Mouse (Mus musculus) myocyte (in vitro differentiated cells): ENCODE measurements around the gene Tbc1d16. TPM values are rescaled to one million over a fixed set of nuclear protein-coding genes. Genes with fewer than 3 reads are reported as not detected.

ENCODE experiments used
- H3K27me3 ChIP-seq: one replicate; pipeline ENCODE4 v1.6.1; 2011; ENCODE audit not compliant: control insufficient read depth, insufficient read depth, insufficient read length
- H3K36me3 ChIP-seq: one replicate; pipeline ENCODE4 v1.6.1; 2011; ENCODE audit not compliant: control insufficient read depth, insufficient read depth
- H3K4me2 ChIP-seq: one replicate; pipeline ENCODE4 v1.6.1; 2011; ENCODE audit warnings: low read depth, control low read depth
- H3K4me3 ChIP-seq: one replicate; pipeline ENCODE4 v1.5.1; 2011; ENCODE audit warnings: mild to moderate bottlenecking, control low read depth, moderate library complexity
- H3K79me2 ChIP-seq: one replicate; pipeline ENCODE4 v1.6.1; 2011; ENCODE audit not compliant: control insufficient read depth, insufficient read depth
- H3ac ChIP-seq: one replicate; pipeline ENCODE4 v1.6.1; 2011; ENCODE audit not compliant: control insufficient read depth, insufficient read length
- CEBPB ChIP-seq: IDR thresholded peaks from 2 replicates; pipeline ENCODE4 v1.6.1; 2011; ENCODE audit warnings: mild to moderate bottlenecking, moderate library complexity; ENCODE audit not compliant: poor library complexity, insufficient read depth, severe bottlenecking
- E2F4 ChIP-seq: IDR thresholded peaks from one replicate; pipeline ENCODE4 v1.6.1; 2011; ENCODE audit warnings: mild to moderate bottlenecking, control low read depth, moderate library complexity; ENCODE audit not compliant: insufficient read depth
- MAX ChIP-seq: IDR thresholded peaks from one replicate; pipeline ENCODE4 v1.6.1; 2011; ENCODE audit warnings: low read depth, mild to moderate bottlenecking, control low read depth
- MYOD1 ChIP-seq, 3 experiments: IDR thresholded peaks; one replicate each; pipeline ENCODE4 v1.6.1; 2011; ENCODE audit warnings: control low read depth in 2 of 3, low read depth in 2 of 3, mild to moderate bottlenecking in 2 of 3, moderate library complexity in 1 of 3; ENCODE audit not compliant: insufficient read length in 2 of 3, control insufficient read depth in 1 of 3
- MYOG ChIP-seq, 3 experiments: IDR thresholded peaks; one replicate each; pipeline ENCODE4 v1.6.1; 2011; ENCODE audit warnings: control low read depth in 2 of 3, low read depth in 2 of 3, mild to moderate bottlenecking in 2 of 3; ENCODE audit not compliant: insufficient read length in 2 of 3, control insufficient read depth in 1 of 3, insufficient read depth in 1 of 3
- POLR2A ChIP-seq: IDR thresholded peaks from one replicate; pipeline ENCODE4 v1.6.1; 2011; ENCODE audit warnings: low read depth, mild to moderate bottlenecking, control low read depth, moderate library complexity; ENCODE audit not compliant: insufficient read length
- POLR2AphosphoS2 ChIP-seq: IDR thresholded peaks from one replicate; pipeline ENCODE4 v1.6.1; 2011; ENCODE audit warnings: low read depth, control low read depth; ENCODE audit not compliant: insufficient read length
- REST ChIP-seq: IDR thresholded peaks from one replicate; pipeline ENCODE4 v1.6.1; 2011; ENCODE audit warnings: mild to moderate bottlenecking, control low read depth, moderate library complexity; ENCODE audit not compliant: insufficient read depth, insufficient read length
- SRF ChIP-seq: IDR thresholded peaks from one replicate; pipeline ENCODE4 v1.6.1; 2011; ENCODE audit warnings: low read depth; ENCODE audit not compliant: control insufficient read depth, insufficient read length
- TCF12 ChIP-seq: IDR thresholded peaks from one replicate; pipeline ENCODE4 v1.6.1; 2011; ENCODE audit warnings: mild to moderate bottlenecking, control low read depth; ENCODE audit not compliant: poor library complexity, insufficient read depth, severe bottlenecking
- TCF3 ChIP-seq: IDR thresholded peaks from one replicate; pipeline ENCODE4 v1.6.1; 2011; ENCODE audit warnings: low read depth, control low read depth; ENCODE audit not compliant: insufficient read length
- USF1 ChIP-seq: IDR thresholded peaks from one replicate; pipeline ENCODE4 v1.6.1; 2011; ENCODE audit warnings: low read depth, mild to moderate bottlenecking, control low read depth, moderate library complexity
- polyA plus RNA-seq: library from polyadenylated mRNA; unstranded; fragments of >200 nt; fragmentation: generic; extraction: Trizol; gene quantifications from one replicate; pipeline ENCODE4 v1.2.1, GENCODE M21; 2012; ENCODE audit warnings: missing spikeins

Tbc1d16 gene
- polyA plus RNA-seq, 1 experiment, result 8.5 TPM

GRCm38 (mm10) chr11:119219816-119220465, 8.4 kb downstream of the Tbc1d16 start:
- H3K79me2 ChIP-seq, result no peaks in the 10 kb centered on the region
- no peak overlapping the region for H3K4me2 ChIP-seq
- no peak overlapping the region for H3ac ChIP-seq
- no peaks in the 10 kb centered on the region for H3K27me3 ChIP-seq
- H3K4me3 ChIP-seq, result no peak overlapping the region
- TF ChIP-seq TCF12 (no peak), CEBPB (no peak), USF1 (no peak), E2F4 (no peak), MYOG (IDR thresholded peaks at IDR 0.05; ENCODE audit: control insufficient read depth in 1 of 3, insufficient read depth in 1 of 3, insufficient read length in 2 of 3, low read depth in 2 of 3) (peak in 1 of 3 experiments; percentile 81), MAX (no peak), MYOD1 (IDR thresholded peaks at IDR 0.05; ENCODE audit: control insufficient read depth in 1 of 3, insufficient read length in 2 of 3, low read depth in 2 of 3) (peak in 2 of 3 experiments; percentile 19 to 49), POLR2AphosphoS2 (no peak), SRF (no peak), REST (no peak), POLR2A (no peak), TCF3 (no peak)
- H3K36me3 ChIP-seq, result no peaks in the 10 kb centered on the region

- H3ac ChIP-seq, result no peak overlapping the region
- no peaks in the 10 kb centered on the region for H3K79me2 ChIP-seq
- TF ChIP-seq MAX (no peak), TCF12 (no peak), SRF (no peak), E2F4 (no peak), POLR2A (no peak), REST (no peak), CEBPB (no peak), MYOD1 (IDR thresholded peaks at IDR 0.05; ENCODE audit: control insufficient read depth in 1 of 3, insufficient read length in 2 of 3, low read depth in 2 of 3) (no peak), TCF3 (no peak), MYOG (IDR thresholded peaks at IDR 0.05; ENCODE audit: control insufficient read depth in 1 of 3, insufficient read depth in 1 of 3, insufficient read length in 2 of 3, low read depth in 2 of 3) (no peak), USF1 (no peak), POLR2AphosphoS2 (no peak)
- H3K36me3 ChIP-seq, result no peaks in the 10 kb centered on the region
- no peak overlapping the region for H3K4me2 ChIP-seq
- no peak overlapping the region for H3K4me3 ChIP-seq
- no peaks in the 10 kb centered on the region for H3K27me3 ChIP-seq
Observed at GRCm38 (mm10) chr11:119217861-119218260, 10.4 kb downstream of the Tbc1d16 start.

- Histone ChIP-seq H3K27me3 (no peaks in the 10 kb centered on the region), H3K4me3 (no peak overlapping the region), H3K79me2 (no peaks in the 10 kb centered on the region), H3K36me3 (no peaks in the 10 kb centered on the region), H3ac (no peak overlapping the region), H3K4me2 (peak overlapping the region; percentile 88)
- TF ChIP-seq POLR2A (no peak), MAX (no peak), SRF (no peak), MYOG (IDR thresholded peaks at IDR 0.05; ENCODE audit: control insufficient read depth in 1 of 3, insufficient read depth in 1 of 3, insufficient read length in 2 of 3, low read depth in 2 of 3) (peak in 1 of 3 experiments; percentile 40), REST (no peak), CEBPB (no peak), POLR2AphosphoS2 (no peak), MYOD1 (IDR thresholded peaks at IDR 0.05; ENCODE audit: control insufficient read depth in 1 of 3, insufficient read length in 2 of 3, low read depth in 2 of 3) (peak in 2 of 3 experiments; percentile 39 to 51), E2F4 (no peak)
Observed at GRCm38 (mm10) chr11:119215905-119216507, 12.3 kb downstream of the Tbc1d16 start.

GRCm38 (mm10) chr11:119215038-119215904, 13.0 kb downstream of the Tbc1d16 start:
- no peak for TF ChIP-seq CEBPB
- peak; percentile 68 for TF ChIP-seq TCF12
- TF ChIP-seq POLR2AphosphoS2, result no peak
- TF ChIP-seq SRF, result no peak
- TF ChIP-seq E2F4, result no peak
- TF ChIP-seq USF1, result no peak
- TF ChIP-seq POLR2A, result peak; percentile 10
- TF ChIP-seq MYOD1 (IDR thresholded peaks at IDR 0.05; ENCODE audit: control insufficient read depth in 1 of 3, insufficient read length in 2 of 3, low read depth in 2 of 3), result peak in 2 of 3 experiments; percentile 73 to 82
- peak; percentile 38 to 90 (median 43) for TF ChIP-seq MYOG (IDR thresholded peaks at IDR 0.05; ENCODE audit: control insufficient read depth in 1 of 3, insufficient read depth in 1 of 3, insufficient read length in 2 of 3, low read depth in 2 of 3)
- TF ChIP-seq TCF3, result no peak
- no peak for TF ChIP-seq REST
- TF ChIP-seq MAX, result no peak
- Histone ChIP-seq H3K27me3 (no peaks in the 10 kb centered on the region), H3K4me3 (no peak overlapping the region), H3K79me2 (no peaks in the 10 kb centered on the region), H3ac (no peak overlapping the region), H3K4me2 (peak overlapping the region; percentile 88), H3K36me3 (no peaks in the 10 kb centered on the region)
